Mouse (Mus musculus) myocyte (in vitro differentiated cells): ENCODE results near the gene Arhgef17. TPM values are rescaled to one million over a fixed set of nuclear protein-coding genes. Genes with fewer than 3 reads are reported as not detected.

Source experiments
- H3K27me3 ChIP-seq: one replicate; pipeline ENCODE4 v1.6.1; 2011; ENCODE audit not compliant: control insufficient read depth, insufficient read depth, insufficient read length
- H3K36me3 ChIP-seq: one replicate; pipeline ENCODE4 v1.6.1; 2011; ENCODE audit not compliant: control insufficient read depth, insufficient read depth
- H3K4me2 ChIP-seq: one replicate; pipeline ENCODE4 v1.6.1; 2011; ENCODE audit warnings: low read depth, control low read depth
- H3K4me3 ChIP-seq: one replicate; pipeline ENCODE4 v1.5.1; 2011; ENCODE audit warnings: mild to moderate bottlenecking, control low read depth, moderate library complexity
- H3K79me2 ChIP-seq: one replicate; pipeline ENCODE4 v1.6.1; 2011; ENCODE audit not compliant: control insufficient read depth, insufficient read depth
- H3ac ChIP-seq: one replicate; pipeline ENCODE4 v1.6.1; 2011; ENCODE audit not compliant: control insufficient read depth, insufficient read length
- CEBPB ChIP-seq: IDR thresholded peaks from 2 replicates; pipeline ENCODE4 v1.6.1; 2011; ENCODE audit warnings: mild to moderate bottlenecking, moderate library complexity; ENCODE audit not compliant: poor library complexity, insufficient read depth, severe bottlenecking
- E2F4 ChIP-seq: IDR thresholded peaks from one replicate; pipeline ENCODE4 v1.6.1; 2011; ENCODE audit warnings: mild to moderate bottlenecking, control low read depth, moderate library complexity; ENCODE audit not compliant: insufficient read depth
- MAX ChIP-seq: IDR thresholded peaks from one replicate; pipeline ENCODE4 v1.6.1; 2011; ENCODE audit warnings: low read depth, mild to moderate bottlenecking, control low read depth
- MYOD1 ChIP-seq, 3 experiments: IDR thresholded peaks; one replicate each; pipeline ENCODE4 v1.6.1; 2011; ENCODE audit warnings: control low read depth in 2 of 3, low read depth in 2 of 3, mild to moderate bottlenecking in 2 of 3, moderate library complexity in 1 of 3; ENCODE audit not compliant: insufficient read length in 2 of 3, control insufficient read depth in 1 of 3
- MYOG ChIP-seq, 3 experiments: IDR thresholded peaks; one replicate each; pipeline ENCODE4 v1.6.1; 2011; ENCODE audit warnings: control low read depth in 2 of 3, low read depth in 2 of 3, mild to moderate bottlenecking in 2 of 3; ENCODE audit not compliant: insufficient read length in 2 of 3, control insufficient read depth in 1 of 3, insufficient read depth in 1 of 3
- POLR2A ChIP-seq: IDR thresholded peaks from one replicate; pipeline ENCODE4 v1.6.1; 2011; ENCODE audit warnings: low read depth, mild to moderate bottlenecking, control low read depth, moderate library complexity; ENCODE audit not compliant: insufficient read length
- POLR2AphosphoS2 ChIP-seq: IDR thresholded peaks from one replicate; pipeline ENCODE4 v1.6.1; 2011; ENCODE audit warnings: low read depth, control low read depth; ENCODE audit not compliant: insufficient read length
- REST ChIP-seq: IDR thresholded peaks from one replicate; pipeline ENCODE4 v1.6.1; 2011; ENCODE audit warnings: mild to moderate bottlenecking, control low read depth, moderate library complexity; ENCODE audit not compliant: insufficient read depth, insufficient read length
- SRF ChIP-seq: IDR thresholded peaks from one replicate; pipeline ENCODE4 v1.6.1; 2011; ENCODE audit warnings: low read depth; ENCODE audit not compliant: control insufficient read depth, insufficient read length
- TCF12 ChIP-seq: IDR thresholded peaks from one replicate; pipeline ENCODE4 v1.6.1; 2011; ENCODE audit warnings: mild to moderate bottlenecking, control low read depth; ENCODE audit not compliant: poor library complexity, insufficient read depth, severe bottlenecking
- TCF3 ChIP-seq: IDR thresholded peaks from one replicate; pipeline ENCODE4 v1.6.1; 2011; ENCODE audit warnings: low read depth, control low read depth; ENCODE audit not compliant: insufficient read length
- USF1 ChIP-seq: IDR thresholded peaks from one replicate; pipeline ENCODE4 v1.6.1; 2011; ENCODE audit warnings: low read depth, mild to moderate bottlenecking, control low read depth, moderate library complexity
- polyA plus RNA-seq: library from polyadenylated mRNA; unstranded; fragments of >200 nt; fragmentation: generic; extraction: Trizol; gene quantifications from one replicate; pipeline ENCODE4 v1.2.1, GENCODE M21; 2012; ENCODE audit warnings: missing spikeins

Gene Arhgef17
- polyA plus RNA-seq, 1 experiment, result 24.7 TPM

DNA sequence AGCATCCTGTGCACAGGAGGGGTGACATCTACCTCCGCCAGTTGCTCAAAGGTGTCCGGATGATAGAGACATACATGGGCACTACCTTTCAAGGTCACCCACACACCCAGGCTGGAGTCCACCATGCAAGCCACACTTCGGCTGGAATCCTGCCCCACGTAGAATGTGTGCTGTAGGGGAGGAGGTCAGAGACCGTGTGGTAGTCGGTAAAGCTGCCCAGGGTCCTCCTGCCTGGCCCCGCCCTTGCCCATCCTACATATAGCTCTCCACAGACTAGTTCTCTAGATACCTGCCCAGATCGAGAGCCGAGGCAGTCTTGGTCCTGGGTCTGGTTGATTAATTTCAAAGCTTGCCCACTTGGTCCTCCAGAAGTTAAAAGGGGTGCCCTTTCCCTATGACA is 55.1 kb downstream of the Arhgef17 start:
- no peak overlapping the region for H3ac ChIP-seq
- no peak overlapping the region for H3K4me3 ChIP-seq
- no peaks in the 10 kb centered on the region for H3K27me3 ChIP-seq
- no peak overlapping the region for H3K4me2 ChIP-seq
- peaks cover 28% of the 10 kb centered on the region for H3K36me3 ChIP-seq
- TF ChIP-seq POLR2A (no peak), REST (no peak), E2F4 (no peak)
- H3K79me2 ChIP-seq, result no peaks in the 10 kb centered on the region

DNA sequence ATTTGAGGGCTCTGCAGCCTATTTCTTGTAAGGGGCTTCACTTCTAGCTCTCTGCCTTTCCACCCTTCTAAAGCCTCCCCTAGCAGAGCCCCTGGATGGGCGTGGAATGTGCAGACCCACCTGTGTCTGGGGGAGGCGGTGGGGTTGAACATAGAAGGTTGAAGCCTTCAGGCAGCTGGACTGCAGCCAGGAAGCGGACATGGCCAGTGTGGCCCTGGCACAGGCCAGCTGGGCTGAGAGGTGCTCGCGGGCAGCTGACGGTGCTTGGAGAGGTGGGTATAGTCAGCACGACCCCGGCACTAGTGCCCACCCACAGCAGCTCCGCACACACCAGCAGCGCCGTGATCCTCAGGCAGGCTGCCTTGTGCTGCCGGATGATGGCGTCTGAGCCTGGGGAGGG is 55.6 kb downstream of the Arhgef17 start:
- H3K4me3 ChIP-seq, result no peak overlapping the region
- no peaks in the 10 kb centered on the region for H3K79me2 ChIP-seq
- no peak overlapping the region for H3K4me2 ChIP-seq
- no peaks in the 10 kb centered on the region for H3K27me3 ChIP-seq
- TF ChIP-seq POLR2A (no peak), TCF12 (no peak), REST (no peak), TCF3 (no peak), SRF (no peak), POLR2AphosphoS2 (no peak), MYOG (IDR thresholded peaks at IDR 0.05; ENCODE audit: control insufficient read depth in 1 of 3, insufficient read depth in 1 of 3, insufficient read length in 2 of 3, low read depth in 2 of 3) (no peak), CEBPB (no peak), MYOD1 (IDR thresholded peaks at IDR 0.05; ENCODE audit: control insufficient read depth in 1 of 3, insufficient read length in 2 of 3, low read depth in 2 of 3) (no peak), USF1 (no peak)
- no peak overlapping the region for H3ac ChIP-seq
- peaks cover 28% of the 10 kb centered on the region for H3K36me3 ChIP-seq

DNA sequence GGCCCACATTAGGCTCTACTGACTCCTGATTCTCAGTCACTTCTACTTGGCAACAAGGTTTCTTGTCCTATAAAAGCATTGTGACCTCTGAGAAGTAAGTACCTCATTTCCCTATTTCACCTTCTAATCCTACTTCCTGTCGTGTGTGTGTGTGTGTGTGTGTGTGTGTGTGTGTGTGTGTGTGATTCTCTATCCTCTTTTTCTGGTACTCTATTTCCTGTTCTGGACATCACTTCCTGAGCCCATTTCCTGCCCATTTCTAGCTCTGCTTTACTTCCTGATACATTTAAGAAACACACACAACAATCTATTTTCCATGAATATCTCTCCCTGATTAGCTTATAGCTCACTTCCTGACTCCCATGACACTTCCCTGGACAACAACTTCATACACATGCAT is 56.1 kb downstream of the Arhgef17 start:
- Histone ChIP-seq H3K4me3 (no peak overlapping the region), H3ac (no peak overlapping the region), H3K4me2 (no peak overlapping the region), H3K27me3 (no peaks in the 10 kb centered on the region), H3K36me3 (peaks cover 28% of the 10 kb centered on the region), H3K79me2 (no peaks in the 10 kb centered on the region)
- TF ChIP-seq REST (no peak), MAX (no peak), SRF (no peak), TCF12 (no peak), MYOD1 (IDR thresholded peaks at IDR 0.05; ENCODE audit: control insufficient read depth in 1 of 3, insufficient read length in 2 of 3, low read depth in 2 of 3) (no peak), POLR2A (no peak), CEBPB (no peak), E2F4 (no peak), POLR2AphosphoS2 (no peak), MYOG (IDR thresholded peaks at IDR 0.05; ENCODE audit: control insufficient read depth in 1 of 3, insufficient read depth in 1 of 3, insufficient read length in 2 of 3, low read depth in 2 of 3) (no peak)

DNA sequence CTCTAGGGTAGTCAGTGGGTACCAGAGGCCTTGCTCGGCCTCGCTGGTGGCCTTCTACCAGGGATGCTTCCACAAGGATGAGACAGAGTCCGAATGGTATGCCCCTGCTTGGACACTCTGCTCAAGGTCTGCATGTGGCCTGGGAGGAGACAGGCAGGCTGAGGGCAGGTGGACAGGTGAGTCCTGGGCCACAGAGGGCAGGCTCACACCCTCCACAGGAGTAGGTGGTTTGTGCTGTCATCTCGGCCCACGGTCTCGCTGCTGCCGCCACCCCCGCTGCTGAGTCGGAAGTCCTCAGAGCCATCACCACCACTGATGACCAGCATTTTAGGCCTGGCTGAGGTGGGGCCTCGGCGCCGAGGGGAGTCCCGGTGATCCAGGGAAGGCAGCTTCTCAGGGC is 58.7 kb downstream of the Arhgef17 start:
- H3K36me3 ChIP-seq, result peaks cover 20% of the 10 kb centered on the region
- no peaks in the 10 kb centered on the region for H3K27me3 ChIP-seq
- H3K4me3 ChIP-seq, result no peak overlapping the region
- no peak overlapping the region for H3K4me2 ChIP-seq
- no peak overlapping the region for H3ac ChIP-seq
- H3K79me2 ChIP-seq, result no peaks in the 10 kb centered on the region
- TF ChIP-seq TCF12, result no peak
- TF ChIP-seq MAX, result no peak
- no peak for TF ChIP-seq E2F4
- no peak for TF ChIP-seq SRF
- TF ChIP-seq USF1, result no peak
- TF ChIP-seq MYOG (IDR thresholded peaks at IDR 0.05; ENCODE audit: control insufficient read depth in 1 of 3, insufficient read depth in 1 of 3, insufficient read length in 2 of 3, low read depth in 2 of 3), result no peak
- TF ChIP-seq REST, result no peak
- no peak for TF ChIP-seq TCF3

DNA sequence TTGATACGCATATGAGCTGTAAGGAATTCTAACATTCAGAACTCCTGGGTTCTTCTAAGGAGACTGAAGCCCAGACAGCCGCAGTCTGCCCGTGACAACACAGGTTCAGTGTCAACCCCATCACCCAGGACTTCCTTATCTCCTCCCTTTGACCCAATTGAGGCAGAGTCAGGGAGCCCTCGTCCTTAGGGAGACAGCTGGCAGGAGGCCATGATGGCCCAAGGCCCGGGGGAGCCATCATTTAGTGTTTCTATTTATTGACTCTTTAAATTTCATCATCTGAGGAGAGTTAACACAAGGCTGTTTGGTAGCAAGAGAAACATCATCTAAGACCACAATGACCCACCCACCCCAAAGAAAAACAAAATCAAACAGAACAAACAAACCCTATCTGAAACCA is 60.0 kb downstream of the Arhgef17 start:
- no peak for TF ChIP-seq CEBPB
- no peak for TF ChIP-seq MYOD1 (IDR thresholded peaks at IDR 0.05; ENCODE audit: control insufficient read depth in 1 of 3, insufficient read length in 2 of 3, low read depth in 2 of 3)
- Histone ChIP-seq H3ac (no peak overlapping the region), H3K4me3 (no peak overlapping the region), H3K79me2 (no peaks in the 10 kb centered on the region), H3K27me3 (no peaks in the 10 kb centered on the region), H3K36me3 (peaks cover 11% of the 10 kb centered on the region), H3K4me2 (no peak overlapping the region)

DNA sequence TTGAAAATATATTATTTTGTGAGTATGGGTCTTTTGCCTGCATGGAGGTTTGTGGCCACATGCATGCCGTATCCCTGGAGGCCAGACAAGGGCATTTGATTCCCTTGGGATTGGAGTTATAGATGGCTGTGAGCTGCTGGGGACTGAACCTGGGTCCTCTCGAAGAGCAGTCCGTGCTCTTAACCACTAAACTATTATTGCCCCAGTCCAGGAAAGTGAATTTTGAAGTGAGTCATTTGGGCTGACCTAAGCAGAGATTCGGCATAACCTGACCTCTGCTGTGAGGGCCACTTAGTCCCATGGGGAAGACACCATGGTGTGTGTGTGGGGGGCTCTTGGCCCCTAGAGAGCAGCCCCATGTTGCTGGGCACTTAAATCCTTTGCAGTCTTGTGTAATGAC is 60.6 kb downstream of the Arhgef17 start:
- Histone ChIP-seq H3ac (no peak overlapping the region), H3K79me2 (no peaks in the 10 kb centered on the region), H3K4me3 (no peak overlapping the region), H3K27me3 (no peaks in the 10 kb centered on the region), H3K4me2 (no peak overlapping the region), H3K36me3 (peaks cover 11% of the 10 kb centered on the region)
- TF ChIP-seq TCF3 (no peak), MYOD1 (IDR thresholded peaks at IDR 0.05; ENCODE audit: control insufficient read depth in 1 of 3, insufficient read length in 2 of 3, low read depth in 2 of 3) (no peak), E2F4 (no peak), USF1 (no peak), CEBPB (no peak), POLR2A (no peak), MYOG (IDR thresholded peaks at IDR 0.05; ENCODE audit: control insufficient read depth in 1 of 3, insufficient read depth in 1 of 3, insufficient read length in 2 of 3, low read depth in 2 of 3) (no peak), REST (no peak)
